Mouse (Mus musculus) CD4-positive, CD25-positive, alpha-beta regulatory T cell, adult 4 months (primary cell): Measurements from ENCODE around the gene Fhad1. TPM values are rescaled to one million over a fixed set of nuclear protein-coding genes. Genes with fewer than 3 reads are reported as not detected.
A peak's percentile ranks its signal among the peaks of the same experiment; 100 is the strongest.

ENCODE experiments used
- ATAC-seq: one replicate; pipeline ENCODE4 v1.8.0; 2017
- polyA plus RNA-seq, 2 experiments: library from polyadenylated mRNA; unstranded; fragments of 100-300 nt; shearing (Covaris generic); gene quantifications; one replicate each; pipeline ENCODE4 v1.2.1; 2017

Fhad1 gene
- polyA plus RNA-seq, 2 experiments from 2014 or later = 1.0 TPM; not detected in 1

DNA sequence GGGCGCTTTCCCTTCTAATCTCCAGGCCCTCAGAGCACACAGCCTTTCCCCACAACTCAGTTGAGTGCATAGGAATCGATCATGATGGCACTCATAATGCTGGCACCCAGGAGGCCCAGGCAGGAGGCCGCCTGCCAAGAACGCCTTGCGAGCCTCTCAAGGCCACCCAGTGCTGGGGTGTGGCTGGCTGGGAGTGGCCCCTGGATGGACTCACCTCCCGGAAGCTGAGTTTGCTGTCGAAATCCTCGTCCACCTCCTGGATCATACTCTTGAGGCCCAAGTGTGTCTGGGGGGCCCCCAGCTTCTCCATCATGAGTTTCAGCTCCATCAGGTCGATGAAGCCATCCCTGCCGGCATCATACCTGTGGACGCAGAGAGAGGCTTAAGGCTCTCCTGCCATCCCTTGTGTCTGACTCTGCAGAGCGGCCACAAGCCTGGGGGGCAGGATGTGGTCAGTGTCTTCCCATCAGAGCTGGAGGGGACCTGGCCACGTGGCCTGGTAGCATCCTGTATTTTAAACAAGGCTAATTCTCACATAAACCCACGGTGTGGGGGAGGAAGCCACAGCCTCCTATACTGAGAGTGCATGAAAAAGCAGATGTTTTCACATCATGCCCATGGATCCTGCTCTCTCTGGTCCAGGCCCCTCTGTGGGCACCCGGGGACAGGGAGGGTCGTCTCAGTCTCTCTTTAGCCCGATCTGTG is 153.1 kb downstream of the Fhad1 start:
- peak; percentile 79 for ATAC-seq

DNA sequence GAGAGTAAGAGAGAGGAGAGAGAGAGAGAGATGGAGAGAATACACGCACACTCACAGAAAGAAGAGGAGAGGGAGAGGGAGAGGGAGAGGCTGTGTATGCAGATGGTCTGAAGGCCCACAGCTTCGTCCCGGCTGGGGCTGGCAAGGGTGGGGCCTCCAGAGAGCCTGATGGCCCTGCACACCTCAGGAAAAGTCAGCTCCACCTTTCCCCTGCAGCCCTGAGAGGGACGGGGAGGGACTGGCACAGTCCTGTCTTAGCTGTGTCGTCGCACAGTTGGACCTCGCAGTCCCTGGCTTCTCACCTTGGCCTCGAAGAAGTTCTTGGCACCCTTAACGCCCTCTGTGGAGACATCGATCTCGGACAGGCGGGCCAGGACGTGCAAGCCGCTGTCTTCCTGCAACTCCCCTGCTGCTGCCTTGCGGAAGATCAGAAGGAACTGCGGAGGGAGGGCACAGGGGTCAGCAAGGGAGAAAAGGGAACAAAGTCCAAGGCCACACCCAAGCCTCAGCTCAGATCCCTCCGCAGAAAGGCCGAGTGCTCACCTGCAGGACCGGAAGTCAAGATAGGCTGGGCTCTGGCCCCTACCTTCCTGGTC is 154.5 kb downstream of the Fhad1 start:
- ATAC-seq = no peak

DNA sequence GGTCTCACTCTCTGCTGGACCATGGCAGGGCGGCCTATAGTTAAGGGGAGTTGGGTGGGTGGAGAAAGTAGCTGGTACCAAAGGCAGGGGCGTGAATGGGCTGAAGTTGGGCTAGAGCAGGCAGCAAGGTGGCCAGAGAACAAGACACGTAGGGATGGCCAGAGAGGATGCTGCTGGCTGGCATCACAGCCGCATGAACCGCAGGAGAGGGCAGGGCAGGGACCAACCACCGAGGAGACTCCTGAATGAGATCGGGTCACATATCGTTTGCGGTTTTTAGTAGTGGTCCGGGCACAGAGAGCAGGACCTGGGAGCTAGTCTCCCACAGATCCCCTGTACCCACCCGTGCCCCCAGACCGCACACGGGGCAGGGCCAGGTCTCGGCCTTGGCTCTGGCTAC is 155.5 kb downstream of the Fhad1 start:
- no peak for ATAC-seq

DNA sequence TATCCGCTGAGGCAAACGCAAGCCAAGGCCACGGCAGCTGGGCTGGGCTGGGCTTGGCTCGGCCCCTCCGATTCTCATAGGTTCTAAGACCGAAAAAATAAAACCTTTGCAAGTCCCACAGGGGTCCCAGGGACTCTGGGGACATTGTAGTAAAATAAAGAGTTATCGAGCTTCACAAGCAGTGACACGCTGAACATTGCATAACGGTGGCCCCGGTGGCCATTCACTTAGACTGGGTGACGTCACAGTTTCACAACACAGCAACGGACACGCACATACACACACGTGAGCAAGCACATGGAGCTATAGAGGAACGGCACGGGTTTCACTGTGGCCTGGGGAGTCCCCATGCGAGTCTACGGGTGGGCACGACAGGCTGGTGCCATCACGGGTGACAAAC is 156.4 kb downstream of the Fhad1 start:
- ATAC-seq = no peak

DNA sequence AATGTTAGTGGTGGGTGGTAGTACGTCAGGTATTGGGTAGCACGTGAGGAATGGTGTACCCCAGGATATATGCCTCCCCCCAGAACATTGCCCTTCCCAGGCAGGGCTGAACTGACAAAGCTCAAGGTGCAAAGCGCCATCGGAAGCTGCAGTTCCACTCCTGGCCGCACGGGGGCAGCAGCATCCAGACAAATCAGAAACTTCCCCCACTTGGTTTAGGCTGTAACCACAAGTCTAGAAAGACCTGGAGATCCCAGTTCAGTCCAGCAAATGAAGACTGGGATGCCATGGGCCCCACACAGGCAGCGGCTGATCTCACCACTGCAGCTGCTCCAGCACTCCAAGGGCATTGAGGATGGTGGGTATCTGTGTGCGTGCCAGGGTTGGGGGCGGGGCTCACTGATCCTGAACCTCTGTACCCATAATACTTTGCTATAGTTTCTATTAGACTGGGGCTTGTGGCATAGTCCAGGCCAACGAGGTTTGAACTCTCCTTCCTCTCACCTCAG is 157.4 kb downstream of the Fhad1 start:
- peak; percentile 51 for ATAC-seq

DNA sequence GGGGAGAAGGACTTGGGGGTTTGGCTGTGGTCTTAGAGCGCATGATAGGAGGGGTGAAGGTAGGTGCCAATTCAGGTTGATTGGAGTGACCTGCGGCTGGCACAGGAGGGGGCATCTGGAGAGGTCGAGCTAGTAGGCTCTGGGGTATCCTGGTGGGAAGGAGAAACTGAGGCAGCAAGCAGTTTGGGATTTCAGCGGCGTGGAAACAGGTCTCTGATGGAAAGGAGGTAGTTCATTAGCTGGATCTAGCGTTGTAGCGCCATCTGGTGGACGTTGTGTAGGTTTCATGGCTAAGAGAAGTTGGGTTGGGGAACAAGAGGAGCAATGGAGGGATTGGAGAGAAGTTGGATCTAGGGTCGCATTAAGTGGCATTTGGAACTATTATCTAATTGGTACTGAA is 161.4 kb downstream of the Fhad1 start:
- ATAC-seq = peak; percentile 46

DNA sequence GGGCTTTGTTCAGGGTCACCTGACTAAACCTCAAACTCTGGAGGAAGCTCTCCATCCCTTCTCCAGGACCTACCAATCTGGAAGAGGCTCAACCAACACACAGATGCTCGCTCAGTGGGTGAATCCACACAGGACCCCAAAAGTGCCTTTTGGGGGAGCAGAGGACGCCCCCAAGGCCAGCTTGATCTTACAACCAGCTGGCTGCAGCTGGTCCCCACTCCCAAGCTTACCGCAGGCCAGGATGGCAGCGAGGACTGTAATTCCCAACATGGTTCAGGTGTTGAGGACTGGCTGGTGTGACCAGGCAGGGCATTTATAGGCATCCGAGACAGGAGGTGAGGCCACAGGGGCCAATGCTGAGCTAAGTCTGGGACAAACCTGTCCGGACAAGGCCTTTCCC is 168.9 kb downstream of the Fhad1 start, which contains the start of gene Ctrc:
Gene Ctrc (minus strand): TSS at position 361 of the 400 bp plus-strand sequence.
- no peak for ATAC-seq

Other genes starting within 250 kb of the Fhad1 start
- 1 to 10 TPM; 3.4 to 4.3 TPM for gene Dnajc16, start 224.2 kb downstream of the Fhad1 start, polyA plus RNA-seq
- 10 to 100 TPM; 10.8 to 12.4 TPM for gene Casp9, start 221.5 kb downstream of the Fhad1 start, polyA plus RNA-seq
- not detected for gene Cela2a, start 188.9 kb downstream of the Fhad1 start, polyA plus RNA-seq
- gene Ctrc, start 168.7 kb downstream of the Fhad1 start, polyA plus RNA-seq = not detected
- gene Efhd2, start 140.2 kb downstream of the Fhad1 start, polyA plus RNA-seq = 10 to 100 TPM; 19.8 to 27.0 TPM
- gene Tmem51, start 69.2 kb upstream of the Fhad1 start, polyA plus RNA-seq = under 1 TPM; 0.86 to 0.96 TPM
- gene Kazn, start 224.3 kb upstream of the Fhad1 start, polyA plus RNA-seq = not detected